Mouse (Mus musculus) brain, embryonic 14.5 days (tissue): ENCODE results near the gene Dmkn.

Experiments used
- CTCF ChIP-seq: fragments of 200-500 bp; IDR thresholded peaks from 2 replicates; pipeline ENCODE4 v1.5.1; 2012; ENCODE audit warnings: inconsistent platforms, mild to moderate bottlenecking, moderate library complexity, borderline replicate concordance; ENCODE audit not compliant: insufficient read depth, insufficient read length; ENCODE audit errors: extremely low read depth
- POLR2A ChIP-seq: fragments of 200-500 bp; IDR thresholded peaks from 2 replicates; pipeline ENCODE4 v1.6.1; 2012; ENCODE audit warnings: mild to moderate bottlenecking, inconsistent platforms, borderline replicate concordance; ENCODE audit not compliant: poor library complexity, insufficient read depth, insufficient read length, severe bottlenecking; ENCODE audit errors: extremely low read depth

DNA sequence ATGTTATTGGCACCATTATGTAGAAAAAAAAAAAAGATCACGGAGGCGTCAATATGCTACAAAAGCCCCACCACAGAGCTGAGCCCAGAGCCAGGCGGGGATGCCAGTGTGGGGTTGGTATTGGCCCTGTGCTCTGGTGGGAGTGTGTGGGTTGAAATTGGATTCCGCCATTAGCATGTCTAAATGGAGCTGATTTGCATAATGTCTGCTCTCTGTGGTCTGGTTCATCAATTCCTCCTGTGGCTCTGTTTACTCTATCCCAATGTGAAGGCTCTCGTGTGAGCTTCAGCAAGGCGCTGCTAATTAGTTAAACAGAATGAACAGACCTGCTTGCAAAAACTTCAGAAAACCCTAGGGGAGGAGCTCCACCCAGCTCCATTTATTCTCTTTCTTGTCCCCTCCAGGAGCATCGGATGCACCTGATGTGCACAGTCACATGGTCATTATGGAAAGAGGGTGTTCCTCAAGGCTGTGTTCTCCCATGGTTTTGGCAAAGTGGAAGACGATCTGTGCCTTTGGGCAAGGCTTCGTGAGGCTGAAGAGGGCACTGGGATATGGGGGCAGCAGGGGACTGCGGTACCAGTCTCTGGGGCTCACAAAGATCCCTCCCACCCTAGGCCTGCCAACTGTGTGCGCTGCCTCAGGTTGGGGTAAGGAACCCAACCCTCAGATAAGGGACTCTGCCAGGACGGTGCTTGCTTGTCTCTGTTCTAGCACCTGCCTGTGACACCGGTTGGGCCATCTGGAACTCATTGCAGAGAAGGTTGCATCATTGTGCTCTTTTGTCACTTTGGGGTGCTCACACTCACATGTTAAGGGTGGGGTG is 22.4 kb downstream of the Dmkn start:
- TF ChIP-seq CTCF (no peak), POLR2A (no peak)
